Mouse (Mus musculus): ENCODE data around the gene Plxna3. TPM values are rescaled to one million over a fixed set of nuclear protein-coding genes. Genes with fewer than 3 reads are reported as not detected.
"Not testable (repeated sequence)": the region's sequence is repeated elsewhere in the genome, so short reads cannot be mapped to it uniquely, and the experiment has no call there.

Plxna3 gene
- polyA plus RNA-seq, 1 experiment from 2014 or later = 11.9 TPM

DNA sequence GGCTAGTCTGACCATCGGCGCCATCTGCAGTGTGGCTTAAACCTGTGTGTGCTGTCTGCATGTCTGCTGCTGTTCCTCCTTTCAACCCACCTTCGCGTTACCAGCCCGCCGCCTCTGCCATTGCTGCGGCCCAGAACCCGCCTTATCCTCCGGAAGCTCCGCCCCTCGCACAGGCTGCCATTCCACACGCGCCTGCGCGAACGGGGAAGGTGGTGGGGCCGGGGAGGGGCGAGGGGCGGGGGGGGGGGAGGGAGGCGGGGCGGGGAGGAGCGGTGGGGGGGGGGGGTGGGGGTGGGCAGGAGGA lies 24.6 kb downstream of the Plxna3 start, which contains the start of gene Lage3:
Gene Lage3, minus strand, starts transcription at position 152 of the 304 bp plus-strand sequence.
- peak; percentile 80 for ATAC-seq (replicated peaks; ENCODE audit: low FRiP score, low TSS enrichment, low read depth)
- WGBS = 12% methylated on average over 14 of the region's 22 CpGs
- peak within 1 kb of the TSS; percentile 9; the same call in 1 of the 2 replicates for H3K27ac ChIP-seq (ENCODE audit: low read depth)

DNA sequence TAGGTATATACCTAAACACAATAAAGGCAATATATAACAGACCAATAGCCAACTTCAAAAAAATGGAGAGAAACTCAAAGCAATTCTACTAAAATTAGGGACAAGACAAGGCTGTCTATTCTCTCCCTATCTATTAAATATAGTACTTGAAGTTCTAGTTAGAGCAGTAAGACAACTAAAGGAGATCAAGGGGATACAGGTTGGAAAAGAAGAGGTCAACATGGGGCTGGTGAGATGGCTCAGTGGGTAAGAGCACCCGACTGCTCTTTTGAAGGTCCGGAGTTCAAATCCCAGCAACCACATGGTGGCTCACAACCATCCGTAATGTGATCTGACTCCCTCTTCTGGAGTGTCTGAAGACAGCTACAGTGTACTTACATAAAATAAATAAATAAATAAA lies 28.2 kb downstream of the Plxna3 start:
- H3K4me3 ChIP-seq (ENCODE audit: low read depth, low read length); DNase-seq (ENCODE audit: low spot score); H3K27me3 ChIP-seq (replicated peaks; ENCODE audit: control insufficient read depth, insufficient read depth, low read length); ATAC-seq (replicated peaks; ENCODE audit: low FRiP score, low TSS enrichment, low read depth); H3K4me2 ChIP-seq (ENCODE audit: low read length); H3K9me3 ChIP-seq (ENCODE audit: control insufficient read depth, low read length); H3K9ac ChIP-seq (ENCODE audit: low read length); H3K4me1 ChIP-seq (replicated peaks; ENCODE audit: control insufficient read depth, insufficient read depth, low read length); H3K27ac ChIP-seq (ENCODE audit: low read depth); H3K36me3 ChIP-seq (ENCODE audit: control insufficient read depth, insufficient read depth, low read length): not testable (repeated sequence)
- WGBS = 90% methylated on average over 3 of the region's 3 CpGs

More for the DNA sequence above, 24.6 kb downstream of the Plxna3 start, which contains the start of gene Lage3:
- Histone ChIP-seq H3K4me2 (ENCODE audit: low read length) (peak within 1 kb of the TSS; percentile 59), H3K9me3 (ENCODE audit: control insufficient read depth, low read length) (no peaks in the 10 kb centered on the region), H3K36me3 (ENCODE audit: control insufficient read depth, insufficient read depth, low read length) (no peaks in the 10 kb centered on the region), H3K27me3 (replicated peaks; ENCODE audit: control insufficient read depth, insufficient read depth, low read length) (no peaks in the 10 kb centered on the region), H3K4me1 (replicated peaks; ENCODE audit: control insufficient read depth, insufficient read depth, low read length) (no peaks in the 10 kb centered on the region), H3K9ac (ENCODE audit: low read length) (peak within 1 kb of the TSS; percentile 43), H3K4me3 (ENCODE audit: low read depth, low read length) (peak within 1 kb of the TSS; percentile 47)
- peak; percentile 73 for DNase-seq (ENCODE audit: low spot score)

DNA sequence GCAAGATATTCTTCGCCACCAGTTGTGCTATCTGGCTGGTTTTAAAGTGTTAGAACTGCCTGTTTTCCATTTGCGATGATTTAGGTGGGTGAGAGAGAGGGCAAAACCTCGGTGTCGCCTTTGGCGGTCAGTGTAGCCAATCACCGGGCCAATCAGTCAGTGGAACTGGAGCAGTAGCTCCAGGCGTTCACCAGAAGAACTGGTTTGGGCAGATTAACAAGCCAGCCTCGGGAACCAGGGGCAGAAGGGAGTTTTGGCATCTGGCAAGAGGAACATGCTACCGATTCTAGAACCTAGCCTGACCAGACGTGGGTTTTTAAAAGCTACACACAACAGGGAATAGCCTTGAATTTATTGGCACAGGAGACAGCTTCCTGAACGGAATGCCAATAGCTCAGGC lies 30.3 kb downstream of the Plxna3 start:
- Histone ChIP-seq H3K4me3 (ENCODE audit: low read depth, low read length) (no peak overlapping the region), H3K9me3 (ENCODE audit: control insufficient read depth, low read length) (no peaks in the 10 kb centered on the region), H3K4me2 (ENCODE audit: low read length) (no peak overlapping the region), H3K27ac (ENCODE audit: low read depth) (no peak overlapping the region), H3K27me3 (replicated peaks; ENCODE audit: control insufficient read depth, insufficient read depth, low read length) (no peaks in the 10 kb centered on the region), H3K9ac (ENCODE audit: low read length) (no peak overlapping the region), H3K36me3 (ENCODE audit: control insufficient read depth, insufficient read depth, low read length) (no peaks in the 10 kb centered on the region), H3K4me1 (replicated peaks; ENCODE audit: control insufficient read depth, insufficient read depth, low read length) (no peaks in the 10 kb centered on the region)
- ATAC-seq (replicated peaks; ENCODE audit: low FRiP score, low TSS enrichment, low read depth) (no peak), DNase-seq (ENCODE audit: low spot score) (no peak)
- 33% methylated on average over 11 of the region's 11 CpGs for WGBS

DNA sequence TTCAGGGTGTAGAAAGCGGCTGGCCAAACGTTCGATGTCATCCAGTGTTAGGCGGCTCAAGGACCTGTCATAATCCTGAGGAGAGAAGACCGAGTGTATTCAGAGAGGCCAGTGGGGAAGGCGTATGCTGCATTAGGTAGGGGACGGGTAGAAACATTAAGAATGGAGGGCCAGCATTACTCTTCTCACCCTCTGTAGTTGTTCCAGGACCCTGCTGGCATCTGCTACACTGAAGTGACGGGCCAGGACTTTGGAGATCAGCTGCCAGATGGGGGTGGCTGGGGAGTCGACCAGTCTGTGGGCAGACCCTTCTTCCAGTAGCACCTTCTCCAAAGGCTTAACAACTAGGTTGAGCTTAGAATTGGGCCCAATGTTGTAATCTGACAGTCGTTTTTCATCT lies 38.6 kb downstream of the Plxna3 start:
- DNase-seq (ENCODE audit: low spot score) = no peak
- H3K27ac ChIP-seq (ENCODE audit: low read depth) = 0 out of 2 replicates have a peak overlapping the region, but pooled peaks have one; percentile 65
- 60% methylated on average over 10 of the region's 10 CpGs for WGBS

DNA sequence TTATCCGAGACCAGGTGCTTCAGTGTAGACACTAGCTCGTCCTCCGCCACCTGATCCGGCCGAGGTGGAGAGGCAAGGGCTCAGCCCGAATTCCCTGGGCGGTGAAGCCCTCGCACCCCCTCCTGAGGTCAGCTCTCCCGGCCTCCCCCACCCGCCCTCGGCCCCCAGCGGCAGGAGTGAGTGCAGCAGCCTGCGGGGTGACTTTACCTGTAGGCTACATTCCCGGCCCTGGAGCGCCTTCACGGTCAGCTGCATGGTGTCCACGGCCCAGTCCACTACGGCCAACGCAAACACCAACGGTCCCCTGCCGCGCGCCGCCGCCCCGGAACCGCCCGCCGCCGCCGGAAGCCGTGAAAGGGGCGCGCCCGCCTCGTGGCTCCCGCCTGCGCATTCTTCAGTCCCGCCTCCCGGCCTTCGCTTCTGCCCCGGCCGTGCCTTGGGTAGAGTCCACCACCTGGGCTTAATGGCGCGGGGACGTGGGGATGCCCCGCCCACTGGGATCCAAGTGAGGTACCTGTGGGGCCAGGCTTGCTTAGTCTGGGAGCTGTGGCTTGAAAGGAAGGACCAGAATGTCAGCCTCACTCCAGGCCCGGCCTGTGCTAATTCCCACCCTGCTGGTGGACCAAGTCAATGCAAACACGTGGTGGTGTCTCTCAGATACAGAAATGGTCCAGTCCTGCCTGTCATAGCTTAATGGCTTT lies 39.5 kb downstream of the Plxna3 start:
- Histone ChIP-seq H3K9me3 (ENCODE audit: control insufficient read depth, low read length) (no peaks in the 10 kb centered on the region), H3K36me3 (ENCODE audit: control insufficient read depth, insufficient read depth, low read length) (peaks cover 14% of the 10 kb centered on the region), H3K9ac (ENCODE audit: low read length) (peak overlapping the region; percentile 65), H3K4me2 (ENCODE audit: low read length) (peak overlapping the region; percentile 59), H3K27ac (ENCODE audit: low read depth) (peak overlapping the region; percentile 65; the same call in 1 of the 2 replicates), H3K27me3 (replicated peaks; ENCODE audit: control insufficient read depth, insufficient read depth, low read length) (no peaks in the 10 kb centered on the region), H3K4me1 (replicated peaks; ENCODE audit: control insufficient read depth, insufficient read depth, low read length) (no peaks in the 10 kb centered on the region; the same call in 1 of the 2 replicates), H3K4me3 (ENCODE audit: low read depth, low read length) (peak overlapping the region; percentile 54)
- peak; percentile 85 for ATAC-seq (replicated peaks; ENCODE audit: low FRiP score, low TSS enrichment, low read depth)
- peak; percentile 75 for DNase-seq (ENCODE audit: low spot score)
- WGBS = 18% methylated on average over 41 of the region's 49 CpGs

More for the DNA sequence above, 38.6 kb downstream of the Plxna3 start:
- Histone ChIP-seq H3K4me1 (replicated peaks; ENCODE audit: control insufficient read depth, insufficient read depth, low read length) (no peaks in the 10 kb centered on the region; the same call in 1 of the 2 replicates), H3K9ac (ENCODE audit: low read length) (peak overlapping the region; percentile 65), H3K36me3 (ENCODE audit: control insufficient read depth, insufficient read depth, low read length) (peaks cover 14% of the 10 kb centered on the region), H3K27me3 (replicated peaks; ENCODE audit: control insufficient read depth, insufficient read depth, low read length) (no peaks in the 10 kb centered on the region), H3K4me2 (ENCODE audit: low read length) (peak overlapping the region; percentile 59), H3K9me3 (ENCODE audit: control insufficient read depth, low read length) (no peaks in the 10 kb centered on the region), H3K4me3 (ENCODE audit: low read depth, low read length) (peak overlapping the region; percentile 54)
- ATAC-seq (replicated peaks; ENCODE audit: low FRiP score, low TSS enrichment, low read depth) = no peak

DNA sequence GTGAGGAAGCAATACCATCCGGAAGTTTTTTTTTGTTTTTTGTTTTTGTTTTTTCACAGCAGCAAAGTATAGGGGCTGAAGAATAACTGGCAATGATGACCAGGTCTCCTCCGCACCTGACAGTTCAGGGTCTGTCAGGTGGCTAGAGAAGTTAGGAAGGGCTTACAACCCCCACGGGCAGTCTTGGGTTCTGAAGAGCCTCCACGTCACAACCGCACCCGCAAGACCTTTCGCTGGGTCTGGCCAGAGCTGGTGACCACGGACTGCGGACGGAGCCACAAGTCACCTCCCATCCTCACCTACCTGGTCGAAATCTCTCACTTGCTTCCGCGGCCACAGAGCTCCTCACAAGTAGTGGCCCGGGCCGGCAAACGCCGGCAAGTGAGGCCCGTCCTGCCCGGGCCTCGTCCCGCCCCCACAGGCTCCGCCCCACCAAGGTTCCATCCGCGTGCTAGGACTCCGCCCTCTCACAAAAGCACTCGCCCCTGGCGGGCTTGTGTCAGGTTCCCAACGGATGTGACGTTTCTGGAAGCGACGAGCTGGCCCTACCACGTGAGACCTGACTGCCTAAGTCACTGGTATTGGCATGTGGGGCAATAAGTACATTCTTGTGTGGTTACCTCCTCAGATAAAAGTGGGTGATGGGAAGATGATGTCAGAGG lies 44.2 kb downstream of the Plxna3 start, which contains the start of the genes Ubl4a and Slc10a3:
Gene Ubl4a, minus strand, starts transcription at position 331 of the 662 bp plus-strand sequence.
Gene Slc10a3, minus strand, starts transcription at position 462 of the 662 bp plus-strand sequence.
- Histone ChIP-seq H3K36me3 (ENCODE audit: control insufficient read depth, insufficient read depth, low read length) (peaks cover 3% of the 10 kb centered on the region; the same call in 1 of the 2 replicates), H3K27me3 (replicated peaks; ENCODE audit: control insufficient read depth, insufficient read depth, low read length) (no peaks in the 10 kb centered on the region), H3K4me3 (ENCODE audit: low read depth, low read length) (peak within 1 kb of the TSS; percentile 41), H3K9me3 (ENCODE audit: control insufficient read depth, low read length) (no peaks in the 10 kb centered on the region), H3K4me2 (ENCODE audit: low read length) (peak within 1 kb of the TSS; percentile 59), H3K27ac (ENCODE audit: low read depth) (no peak within 1 kb of the TSS), H3K4me1 (replicated peaks; ENCODE audit: control insufficient read depth, insufficient read depth, low read length) (no peaks in the 10 kb centered on the region), H3K9ac (ENCODE audit: low read length) (peak within 1 kb of the TSS; percentile 53)
- DNase-seq (ENCODE audit: low spot score) = peak; percentile 78
- WGBS = 17% methylated on average over 32 of the region's 32 CpGs
- ATAC-seq (replicated peaks; ENCODE audit: low FRiP score, low TSS enrichment, low read depth) = peak; percentile 87

DNA sequence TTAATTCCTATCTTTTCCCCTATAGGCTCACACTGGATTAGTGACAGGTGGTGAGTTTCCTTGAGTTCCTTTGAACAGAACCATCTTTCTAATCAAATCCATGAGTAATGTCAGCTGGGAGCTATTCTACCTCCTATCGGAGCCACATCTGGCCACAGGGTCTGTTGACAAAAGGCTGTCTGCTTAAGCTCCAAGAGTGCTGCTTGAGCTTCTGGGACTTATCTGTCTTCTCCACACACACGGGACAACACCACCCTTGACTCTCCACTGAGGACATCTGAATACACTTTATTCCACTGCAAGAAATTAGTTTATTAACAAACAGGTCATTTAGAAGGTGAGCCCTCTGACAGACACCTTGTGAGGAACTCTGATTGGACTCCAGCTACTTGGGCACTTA lies 55.6 kb downstream of the Plxna3 start:
- Histone ChIP-seq H3K27me3 (replicated peaks; ENCODE audit: control insufficient read depth, insufficient read depth, low read length) (no peaks in the 10 kb centered on the region), H3K27ac (ENCODE audit: low read depth) (no peak overlapping the region), H3K4me1 (replicated peaks; ENCODE audit: control insufficient read depth, insufficient read depth, low read length) (no peaks in the 10 kb centered on the region), H3K4me3 (ENCODE audit: low read depth, low read length) (no peak overlapping the region), H3K36me3 (ENCODE audit: control insufficient read depth, insufficient read depth, low read length) (peaks cover 22% of the 10 kb centered on the region), H3K9ac (ENCODE audit: low read length) (no peak overlapping the region), H3K4me2 (ENCODE audit: low read length) (no peak overlapping the region), H3K9me3 (ENCODE audit: control insufficient read depth, low read length) (no peaks in the 10 kb centered on the region)
- ATAC-seq (replicated peaks; ENCODE audit: low FRiP score, low TSS enrichment, low read depth) = no peak
- DNase-seq (ENCODE audit: low spot score) = no peak
- WGBS = 83% methylated on average over 2 of the region's 2 CpGs

DNA sequence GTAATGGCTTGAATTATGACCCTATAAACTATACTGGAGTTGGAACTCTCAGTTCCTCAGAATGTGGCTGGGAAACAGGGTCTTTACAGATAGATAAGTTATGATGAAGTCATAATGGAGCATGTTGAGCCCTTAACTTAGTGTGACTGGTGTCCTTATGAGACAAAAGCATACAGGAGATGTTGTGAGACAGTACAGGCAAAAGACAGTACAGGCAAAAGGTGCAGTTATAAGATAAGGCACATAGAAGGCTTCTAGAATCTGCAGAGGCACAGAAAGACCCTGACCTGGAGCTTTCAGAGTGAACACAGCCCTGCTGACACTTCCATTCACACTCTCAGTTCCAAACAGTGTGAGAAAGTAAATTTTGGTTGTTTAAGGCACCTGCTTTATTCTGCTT lies 59.3 kb downstream of the Plxna3 start:
- Histone ChIP-seq H3K9me3 (ENCODE audit: control insufficient read depth, low read length) (no peaks in the 10 kb centered on the region), H3K4me1 (replicated peaks; ENCODE audit: control insufficient read depth, insufficient read depth, low read length) (no peaks in the 10 kb centered on the region), H3K9ac (ENCODE audit: low read length) (no peak overlapping the region), H3K4me3 (ENCODE audit: low read depth, low read length) (no peak overlapping the region), H3K36me3 (ENCODE audit: control insufficient read depth, insufficient read depth, low read length) (peaks cover 22% of the 10 kb centered on the region), H3K27me3 (replicated peaks; ENCODE audit: control insufficient read depth, insufficient read depth, low read length) (no peaks in the 10 kb centered on the region), H3K27ac (ENCODE audit: low read depth) (no peak overlapping the region), H3K4me2 (ENCODE audit: low read length) (no peak overlapping the region)
- DNase-seq (ENCODE audit: low spot score) = no peak
- no peak for ATAC-seq (replicated peaks; ENCODE audit: low FRiP score, low TSS enrichment, low read depth)
